Mouse (Mus musculus) limb, embryonic 13.5 days (tissue): ENCODE measurements around the gene Topors. TPM values are rescaled to one million over a fixed set of nuclear protein-coding genes. Genes with fewer than 3 reads are reported as not detected.

Experiments
- ATAC-seq: fragments of 200-750 bp; cut with Nextera tagmentation; 2 replicates; pipeline ENCODE4 v1.8.0; 2017; ENCODE audit warnings: low read depth, moderate number of reproducible peaks, moderate TSS enrichment; ENCODE audit not compliant: low FRiP score
- H3K27ac ChIP-seq: fragments of 300-500 bp; sonication (generic); 2 replicates; pipeline ENCODE4 v1.5.1; 2015; ENCODE audit warnings: inconsistent platforms, mild to moderate bottlenecking, moderate library complexity
- H3K27me3 ChIP-seq: fragments of 300-500 bp; sonication (generic); 2 replicates; pipeline ENCODE4 v1.6.1; 2015; ENCODE audit warnings: mild to moderate bottlenecking, inconsistent platforms
- H3K36me3 ChIP-seq: fragments of 300-500 bp; sonication (generic); 2 replicates; pipeline ENCODE4 v1.6.1; 2015; ENCODE audit warnings: inconsistent platforms, mild to moderate bottlenecking, moderate library complexity
- H3K4me1 ChIP-seq: fragments of 300-500 bp; sonication (generic); 2 replicates; pipeline ENCODE4 v1.6.1; 2015; ENCODE audit warnings: inconsistent platforms
- H3K4me2 ChIP-seq: fragments of 300-500 bp; sonication (generic); replicated peaks from 2 replicates; pipeline ENCODE4 v1.6.1; 2015; ENCODE audit warnings: inconsistent platforms, mild to moderate bottlenecking, moderate library complexity
- H3K4me3 ChIP-seq: fragments of 300-500 bp; sonication (generic); 2 replicates; pipeline ENCODE4 v1.5.1; 2015; ENCODE audit warnings: moderate library complexity, mild to moderate bottlenecking, inconsistent platforms
- H3K9ac ChIP-seq: fragments of 300-500 bp; sonication (generic); 2 replicates; pipeline ENCODE4 v1.6.1; 2015; ENCODE audit warnings: mild to moderate bottlenecking, inconsistent platforms
- H3K9me3 ChIP-seq: fragments of 300-500 bp; sonication (generic); 2 replicates; pipeline ENCODE4 v1.6.1; 2016; ENCODE audit warnings: inconsistent platforms
- WGBS: fragments of 180-500 bp; shearing (Covaris S2); methylation state at CpG from one replicate; pipeline ENCODE4 v1.1.7; 2015; 5-methylcytosine and 5-hydroxymethylcytosine counted together
- polyA plus RNA-seq: library from polyadenylated mRNA; unstranded; fragments of >200 nt; fragmentation: Nextera tagmentation; extraction: Ambion mirVana; gene quantifications from 2 replicates; pipeline ENCODE4 v1.2.1, GENCODE M21; 2015

Topors gene
- polyA plus RNA-seq, 1 experiment from 2014 or later, result 52.7 TPM

- Histone ChIP-seq H3K4me3 (no peak overlapping the region), H3K36me3 (peaks cover 5% of the 10 kb centered on the region; the same call in 1 of the 2 replicates), H3K27ac (no peak overlapping the region), H3K9ac (no peak overlapping the region), H3K27me3 (peaks cover 20% of the 10 kb centered on the region), H3K4me2 (no peak overlapping the region), H3K9me3 (no peaks in the 10 kb centered on the region), H3K4me1 (no peaks in the 10 kb centered on the region)
- ATAC-seq, result no peak
- 48% methylated on average over 21 of the region's 21 CpGs for WGBS
These were observed 47.6 kb downstream of the Topors start for GRCm38 (mm10) chr4:40221876-40222585.

GRCm38 (mm10) chr4:40221004-40221760 is 48.5 kb downstream of the Topors start:
- H3K9ac ChIP-seq, result no peak overlapping the region
- H3K4me3 ChIP-seq, result no peak overlapping the region
- peaks cover 5% of the 10 kb centered on the region for H3K36me3 ChIP-seq
- no peaks in the 10 kb centered on the region for H3K9me3 ChIP-seq
- no peak overlapping the region for H3K4me2 ChIP-seq
- H3K27me3 ChIP-seq, result peaks cover 20% of the 10 kb centered on the region
- 28% methylated on average over 14 of the region's 14 CpGs for WGBS
- no peaks in the 10 kb centered on the region for H3K4me1 ChIP-seq
- H3K27ac ChIP-seq, result no peak overlapping the region
- ATAC-seq, result no peak

- peaks cover 5% of the 10 kb centered on the region for H3K36me3 ChIP-seq
- H3K9me3 ChIP-seq, result no peaks in the 10 kb centered on the region
- no peak for ATAC-seq
- H3K27ac ChIP-seq, result no peak overlapping the region
- H3K4me1 ChIP-seq, result no peaks in the 10 kb centered on the region
- peaks cover 20% of the 10 kb centered on the region for H3K27me3 ChIP-seq
- peak overlapping the region; percentile 19; the same call in 1 of the 2 replicates for H3K9ac ChIP-seq
- peak overlapping the region; percentile 21; the same call in 1 of the 2 replicates for H3K4me2 ChIP-seq
- 18% methylated on average over 12 of the region's 12 CpGs for WGBS
- H3K4me3 ChIP-seq, result no peak overlapping the region
These were observed 49.2 kb downstream of the Topors start for GRCm38 (mm10) chr4:40220437-40220836.

- H3K4me3 ChIP-seq, result no peak overlapping the region
- H3K36me3 ChIP-seq, result peaks cover 5% of the 10 kb centered on the region
- no peak overlapping the region for H3K9ac ChIP-seq
- peaks cover 20% of the 10 kb centered on the region for H3K27me3 ChIP-seq
- WGBS, result 69% methylated on average over 7 of the region's 7 CpGs
- H3K4me1 ChIP-seq, result no peaks in the 10 kb centered on the region
- no peak overlapping the region for H3K27ac ChIP-seq
- no peak overlapping the region for H3K4me2 ChIP-seq
- H3K9me3 ChIP-seq, result no peaks in the 10 kb centered on the region
- no peak for ATAC-seq
These were observed 51.3 kb downstream of the Topors start for GRCm38 (mm10) chr4:40218382-40218781.

GRCm38 (mm10) chr4:40217910-40218309 is 51.7 kb downstream of the Topors start:
- Histone ChIP-seq H3K27ac (no peak overlapping the region), H3K4me2 (no peak overlapping the region), H3K4me1 (no peaks in the 10 kb centered on the region), H3K4me3 (no peak overlapping the region), H3K9me3 (no peaks in the 10 kb centered on the region), H3K9ac (no peak overlapping the region), H3K36me3 (peaks cover 5% of the 10 kb centered on the region), H3K27me3 (peaks cover 20% of the 10 kb centered on the region)
- ATAC-seq, result no peak
- WGBS, result 51% methylated on average over 3 of the region's 3 CpGs

- peaks cover 21% of the 10 kb centered on the region for H3K36me3 ChIP-seq
- H3K9ac ChIP-seq, result no peak overlapping the region
- no peak for ATAC-seq
- no peak overlapping the region for H3K4me3 ChIP-seq
- H3K27ac ChIP-seq, result no peak overlapping the region
- no peaks in the 10 kb centered on the region for H3K4me1 ChIP-seq
- 86% methylated on average over 4 of the region's 6 CpGs for WGBS
- no peaks in the 10 kb centered on the region for H3K9me3 ChIP-seq
- H3K4me2 ChIP-seq, result no peak overlapping the region
- no peaks in the 10 kb centered on the region for H3K27me3 ChIP-seq
These were observed 57.5 kb downstream of the Topors start for GRCm38 (mm10) chr4:40212177-40212576.

Other genes starting within 250 kb of the Topors start
- 50.1 and 51.9 TPM in 2 replicates for gene Aco1, start 126.8 kb downstream of the Topors start, polyA plus RNA-seq
- 10.2 and 10.9 TPM in 2 replicates for gene Ddx58, start 30.0 kb downstream of the Topors start, polyA plus RNA-seq
- 30.8 and 33.6 TPM in 2 replicates for gene Smim27, start 271 bp downstream of the Topors start, polyA plus RNA-seq
- gene Ndufb6, start 9.6 kb upstream of the Topors start, polyA plus RNA-seq, result 292 and 303 TPM in 2 replicates
- 0.45 and 0.64 TPM in 2 replicates for gene Tmem215, start 202.3 kb upstream of the Topors start, polyA plus RNA-seq